Mouse (Mus musculus): ENCODE measurements at regions not wholly inside any gene's neighbourhood (a gene's known extent, or its start where the extent isn't known, plus 50 kb on each side); places are given as distances from the start of the nearest gene placed in this dataset.

GRCm38 (mm10) chrX:166731354-166731753 lies 145.8 kb upstream of the Egfl6 start:
- no peaks in the 10 kb centered on the region; the same call in 1 of the 2 replicates for H3K27me3 ChIP-seq (ENCODE audit: control insufficient read depth, insufficient read depth, low read length)
- H3K9me3 ChIP-seq (replicated peaks; ENCODE audit: control insufficient read depth, low read length): no peaks in the 10 kb centered on the region
- H3K9ac ChIP-seq (ENCODE audit: low read length): no peak overlapping the region
- no peaks in the 10 kb centered on the region for H3K36me3 ChIP-seq (ENCODE audit: control insufficient read depth, insufficient read depth, low read length)
- 68% methylated on average over 2 of the region's 2 CpGs for WGBS
- H3K4me3 ChIP-seq (replicated peaks; ENCODE audit: low read length): no peak overlapping the region
- H3K4me2 ChIP-seq (ENCODE audit: low read depth, low read length): no peak overlapping the region
- no peaks in the 10 kb centered on the region for H3K4me1 ChIP-seq (ENCODE audit: control insufficient read depth, insufficient read depth, low read length)
- ATAC-seq (ENCODE audit: insufficient read depth, low FRiP score): no peak
- no peak overlapping the region for H3K27ac ChIP-seq (ENCODE audit: low read length)

- no peak for ATAC-seq (ENCODE audit: insufficient read depth, low FRiP score)
- Histone ChIP-seq H3K9ac (ENCODE audit: low read length) (no peak overlapping the region), H3K27ac (ENCODE audit: low read length) (no peak overlapping the region), H3K4me1 (ENCODE audit: control insufficient read depth, insufficient read depth, low read length) (no peaks in the 10 kb centered on the region), H3K4me3 (replicated peaks; ENCODE audit: low read length) (no peak overlapping the region), H3K4me2 (ENCODE audit: low read depth, low read length) (no peak overlapping the region), H3K9me3 (replicated peaks; ENCODE audit: control insufficient read depth, low read length) (no peaks in the 10 kb centered on the region), H3K27me3 (ENCODE audit: control insufficient read depth, insufficient read depth, low read length) (peaks cover 6% of the 10 kb centered on the region; the same call in 1 of the 2 replicates), H3K36me3 (ENCODE audit: control insufficient read depth, insufficient read depth, low read length) (no peaks in the 10 kb centered on the region)
- 83% methylated on average over 2 of the region's 2 CpGs for WGBS
Measured at GRCm38 (mm10) chrX:166728622-166728928, 143.1 kb upstream of the Egfl6 start.

- 53% methylated on average over 7 of the region's 7 CpGs for WGBS
- Histone ChIP-seq H3K9ac (ENCODE audit: low read length) (no peak overlapping the region), H3K27me3 (ENCODE audit: control insufficient read depth, insufficient read depth, low read length) (peaks cover 6% of the 10 kb centered on the region; the same call in 1 of the 2 replicates), H3K4me1 (ENCODE audit: control insufficient read depth, insufficient read depth, low read length) (no peaks in the 10 kb centered on the region), H3K4me2 (ENCODE audit: low read depth, low read length) (no peak overlapping the region), H3K27ac (ENCODE audit: low read length) (no peak overlapping the region), H3K36me3 (ENCODE audit: control insufficient read depth, insufficient read depth, low read length) (no peaks in the 10 kb centered on the region), H3K9me3 (replicated peaks; ENCODE audit: control insufficient read depth, low read length) (no peaks in the 10 kb centered on the region), H3K4me3 (replicated peaks; ENCODE audit: low read length) (no peak overlapping the region)
- ATAC-seq (ENCODE audit: insufficient read depth, low FRiP score): no peak
Measured at GRCm38 (mm10) chrX:166727823-166728621, 142.5 kb upstream of the Egfl6 start.

GRCm38 (mm10) chrX:166725761-166726503 lies 140.4 kb upstream of the Egfl6 start:
- H3K27ac ChIP-seq (ENCODE audit: low read length): no peak overlapping the region
- H3K4me1 ChIP-seq (ENCODE audit: control insufficient read depth, insufficient read depth, low read length): no peaks in the 10 kb centered on the region
- ATAC-seq (ENCODE audit: insufficient read depth, low FRiP score): no peak
- peaks cover 6% of the 10 kb centered on the region; the same call in 1 of the 2 replicates for H3K27me3 ChIP-seq (ENCODE audit: control insufficient read depth, insufficient read depth, low read length)
- H3K4me3 ChIP-seq (replicated peaks; ENCODE audit: low read length): no peak overlapping the region
- H3K9ac ChIP-seq (ENCODE audit: low read length): no peak overlapping the region
- no peaks in the 10 kb centered on the region for H3K36me3 ChIP-seq (ENCODE audit: control insufficient read depth, insufficient read depth, low read length)
- no peaks in the 10 kb centered on the region for H3K9me3 ChIP-seq (replicated peaks; ENCODE audit: control insufficient read depth, low read length)
- no peak overlapping the region for H3K4me2 ChIP-seq (ENCODE audit: low read depth, low read length)
- 71% methylated on average over 6 of the region's 6 CpGs for WGBS

- H3K4me3 ChIP-seq (replicated peaks; ENCODE audit: low read length): no peak overlapping the region
Measured at GRCm38 (mm10) chrX:166718075-166718474, 132.6 kb upstream of the Egfl6 start.

GRCm38 (mm10) chrX:166709306-166709705 lies 123.8 kb upstream of the Egfl6 start:
- Histone ChIP-seq H3K27ac (ENCODE audit: low read length) (no peak overlapping the region), H3K4me1 (ENCODE audit: control insufficient read depth, insufficient read depth, low read length) (no peaks in the 10 kb centered on the region), H3K4me2 (ENCODE audit: low read depth, low read length) (no peak overlapping the region), H3K9me3 (replicated peaks; ENCODE audit: control insufficient read depth, low read length) (no peaks in the 10 kb centered on the region), H3K4me3 (replicated peaks; ENCODE audit: low read length) (no peak overlapping the region), H3K36me3 (ENCODE audit: control insufficient read depth, insufficient read depth, low read length) (no peaks in the 10 kb centered on the region), H3K9ac (ENCODE audit: low read length) (no peak overlapping the region), H3K27me3 (ENCODE audit: control insufficient read depth, insufficient read depth, low read length) (no peaks in the 10 kb centered on the region)
- 70% methylated on average over 2 of the region's 2 CpGs for WGBS
- ATAC-seq (ENCODE audit: insufficient read depth, low FRiP score): no peak

More at GRCm38 (mm10) chrX:166718075-166718474, 132.6 kb upstream of the Egfl6 start:
- Histone ChIP-seq H3K9ac (ENCODE audit: low read length) (no peak overlapping the region), H3K36me3 (ENCODE audit: control insufficient read depth, insufficient read depth, low read length) (no peaks in the 10 kb centered on the region), H3K4me2 (ENCODE audit: low read depth, low read length) (no peak overlapping the region), H3K27ac (ENCODE audit: low read length) (no peak overlapping the region), H3K27me3 (ENCODE audit: control insufficient read depth, insufficient read depth, low read length) (no peaks in the 10 kb centered on the region; the same call in 1 of the 2 replicates), H3K4me1 (ENCODE audit: control insufficient read depth, insufficient read depth, low read length) (no peaks in the 10 kb centered on the region), H3K9me3 (replicated peaks; ENCODE audit: control insufficient read depth, low read length) (no peaks in the 10 kb centered on the region)
- ATAC-seq (ENCODE audit: insufficient read depth, low FRiP score): no peak

- WGBS: 60% methylated on average over 1 of the region's 1 CpGs
- Histone ChIP-seq H3K27ac (ENCODE audit: low read length) (no peak overlapping the region), H3K4me3 (replicated peaks; ENCODE audit: low read length) (no peak overlapping the region), H3K27me3 (ENCODE audit: control insufficient read depth, insufficient read depth, low read length) (peaks cover 3% of the 10 kb centered on the region; the same call in 1 of the 2 replicates), H3K4me1 (ENCODE audit: control insufficient read depth, insufficient read depth, low read length) (no peaks in the 10 kb centered on the region), H3K9ac (ENCODE audit: low read length) (no peak overlapping the region), H3K36me3 (ENCODE audit: control insufficient read depth, insufficient read depth, low read length) (no peaks in the 10 kb centered on the region), H3K4me2 (ENCODE audit: low read depth, low read length) (no peak overlapping the region), H3K9me3 (replicated peaks; ENCODE audit: control insufficient read depth, low read length) (no peaks in the 10 kb centered on the region)
- no peak for ATAC-seq (ENCODE audit: insufficient read depth, low FRiP score)
Measured at GRCm38 (mm10) chrX:166708106-166708505, 122.6 kb upstream of the Egfl6 start.

- H3K4me3 ChIP-seq (replicated peaks; ENCODE audit: low read length): no peak overlapping the region
- 54% methylated on average over 1 of the region's 1 CpGs for WGBS
- H3K4me1 ChIP-seq (ENCODE audit: control insufficient read depth, insufficient read depth, low read length): no peaks in the 10 kb centered on the region
- H3K4me2 ChIP-seq (ENCODE audit: low read depth, low read length): no peak overlapping the region
- no peaks in the 10 kb centered on the region for H3K9me3 ChIP-seq (replicated peaks; ENCODE audit: control insufficient read depth, low read length)
- no peak overlapping the region for H3K27ac ChIP-seq (ENCODE audit: low read length)
- H3K27me3 ChIP-seq (ENCODE audit: control insufficient read depth, insufficient read depth, low read length): peaks cover 3% of the 10 kb centered on the region; the same call in 1 of the 2 replicates
- no peak for ATAC-seq (ENCODE audit: insufficient read depth, low FRiP score)
- H3K9ac ChIP-seq (ENCODE audit: low read length): no peak overlapping the region
- H3K36me3 ChIP-seq (ENCODE audit: control insufficient read depth, insufficient read depth, low read length): no peaks in the 10 kb centered on the region
Measured at GRCm38 (mm10) chrX:166707029-166707428, 121.5 kb upstream of the Egfl6 start.

GRCm38 (mm10) chrX:166704311-166704710 lies 118.8 kb upstream of the Egfl6 start:
- H3K27ac ChIP-seq (ENCODE audit: low read length): no peak overlapping the region
- ATAC-seq (ENCODE audit: insufficient read depth, low FRiP score): no peak
- 89% methylated on average over 2 of the region's 2 CpGs for WGBS

More at GRCm38 (mm10) chrX:166704311-166704710, 118.8 kb upstream of the Egfl6 start:
- Histone ChIP-seq H3K9ac (ENCODE audit: low read length) (no peak overlapping the region), H3K27me3 (ENCODE audit: control insufficient read depth, insufficient read depth, low read length) (peaks cover 6% of the 10 kb centered on the region; the same call in 1 of the 2 replicates), H3K36me3 (ENCODE audit: control insufficient read depth, insufficient read depth, low read length) (no peaks in the 10 kb centered on the region), H3K4me1 (ENCODE audit: control insufficient read depth, insufficient read depth, low read length) (no peaks in the 10 kb centered on the region), H3K4me2 (ENCODE audit: low read depth, low read length) (no peak overlapping the region), H3K4me3 (replicated peaks; ENCODE audit: low read length) (no peak overlapping the region), H3K9me3 (replicated peaks; ENCODE audit: control insufficient read depth, low read length) (no peaks in the 10 kb centered on the region)

Data from stomach, embryonic 16.5 days (tissue).